Mouse (Mus musculus): ENCODE results near the gene Epo.

- TF ChIP-seq CTCF (IDR thresholded peaks at IDR 0.05; ENCODE audit: extremely low read depth, insufficient read depth, insufficient read length, insufficient replicate concordance), result no peak
- TF ChIP-seq POLR2A (IDR thresholded peaks at IDR 0.05; ENCODE audit: low read depth, low read length), result no peak
These were observed 35.3 kb upstream of the Epo start for GRCm38 (mm10) chr5:137568223-137568798.

Measured in spleen, adult 2 months (tissue).